Mouse (Mus musculus): ENCODE data around the gene Sorcs1. TPM values are rescaled to one million over a fixed set of nuclear protein-coding genes. Genes with fewer than 3 reads are reported as not detected.

Sorcs1 gene
- total RNA-seq, 2 experiments from 2014 or later, result 10.2 to 10.3 TPM

DNA sequence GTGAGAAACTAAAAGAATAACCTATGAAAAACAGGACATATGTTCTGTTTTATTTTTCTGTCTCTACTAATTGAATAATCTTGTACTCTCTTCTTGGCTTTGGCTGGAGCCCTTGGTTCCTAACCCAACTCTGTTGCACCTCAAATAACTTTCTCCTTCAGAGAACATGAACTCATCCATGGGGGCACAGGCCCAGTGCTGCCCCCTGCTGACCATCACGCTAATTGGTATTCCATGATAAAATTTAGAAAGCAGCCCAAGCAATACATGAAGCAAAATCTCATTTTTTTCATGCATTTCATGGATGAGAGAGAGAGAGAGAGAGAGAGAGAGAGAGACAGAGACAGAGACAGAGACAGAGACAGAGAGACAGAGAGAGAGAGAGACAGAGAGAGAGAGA, 255.5 kb downstream of the Sorcs1 start:
- no peak for DNase-seq (ENCODE audit: low spot score in 2 of 2)

DNA sequence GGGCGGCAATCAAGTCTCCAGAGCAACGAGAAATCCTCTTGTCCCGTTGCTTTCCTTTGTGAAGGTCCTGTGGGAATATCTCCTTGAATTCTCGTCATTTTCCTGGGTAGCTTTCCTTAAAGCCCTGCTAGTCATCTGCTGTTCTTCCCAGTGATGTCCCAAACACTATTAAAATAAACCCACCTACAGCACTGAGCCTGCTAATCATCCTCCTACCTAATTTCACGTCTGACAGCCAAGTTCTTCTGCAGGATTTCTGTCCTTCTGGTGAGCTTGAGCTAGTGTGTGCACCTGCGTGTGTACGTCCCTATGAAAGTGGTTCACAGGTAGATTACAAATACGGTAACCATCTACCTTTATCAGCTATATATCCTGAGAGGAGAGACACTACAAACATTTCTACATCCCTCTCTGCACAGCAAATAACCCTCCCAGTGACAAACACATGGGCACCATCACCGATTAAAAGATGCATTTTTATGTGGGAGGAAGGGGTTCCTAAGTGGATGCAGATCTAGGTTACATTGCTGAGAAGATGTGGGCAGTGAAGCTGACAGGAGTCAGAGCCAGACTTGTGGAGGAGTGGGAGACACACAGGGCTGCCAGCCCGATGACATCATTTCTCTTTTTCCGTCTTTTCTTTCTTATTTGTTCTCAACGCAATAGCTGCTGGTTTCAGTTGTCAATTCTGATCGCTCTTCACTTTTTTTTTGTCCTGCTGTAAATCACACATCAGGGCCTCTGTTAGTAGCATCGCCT, 259.3 kb downstream of the Sorcs1 start:
- peak; percentile 25 to 38 for DNase-seq (ENCODE audit: low spot score in 2 of 2)

DNA sequence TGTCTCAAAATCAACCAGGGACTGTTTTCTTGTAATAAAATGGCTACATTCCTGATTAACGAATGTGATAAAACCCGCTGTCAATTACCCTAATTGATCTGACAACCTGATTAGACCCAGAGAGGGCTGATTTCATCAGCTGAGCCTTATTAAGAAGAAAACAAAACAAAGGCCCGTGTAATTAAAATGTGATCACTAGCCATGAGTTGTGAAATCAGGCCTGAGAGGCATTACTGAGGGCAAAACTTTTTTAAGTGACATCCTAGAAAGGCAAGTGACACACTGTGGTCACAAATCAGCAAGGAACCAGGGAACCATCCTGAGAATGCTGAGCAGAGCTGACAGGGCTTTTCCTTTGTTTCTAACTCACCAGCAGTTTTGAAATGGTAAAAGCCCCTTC, 267.9 kb downstream of the Sorcs1 start:
- no peak for DNase-seq (ENCODE audit: low spot score in 2 of 2)

DNA sequence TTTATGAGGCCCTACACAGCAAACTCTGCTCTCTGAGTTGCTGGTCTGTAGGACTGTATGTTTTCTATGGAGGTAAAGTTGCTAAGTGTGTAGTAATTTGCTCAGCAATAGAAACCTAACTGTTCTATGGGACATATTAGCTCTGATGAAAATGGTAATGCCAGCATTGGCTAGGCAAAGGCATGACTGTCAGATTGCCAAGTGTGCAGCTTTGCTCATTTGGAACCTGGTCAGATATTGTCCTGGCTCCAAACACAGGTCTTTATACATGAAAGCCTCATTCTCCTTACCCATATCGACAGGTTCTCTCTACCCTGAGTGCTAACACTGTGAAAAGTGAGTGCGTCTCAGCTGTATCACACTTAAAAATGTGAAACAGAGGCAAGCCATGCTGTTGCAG, 280.1 kb downstream of the Sorcs1 start:
- DNase-seq (ENCODE audit: low spot score in 2 of 2), result no peak

DNA sequence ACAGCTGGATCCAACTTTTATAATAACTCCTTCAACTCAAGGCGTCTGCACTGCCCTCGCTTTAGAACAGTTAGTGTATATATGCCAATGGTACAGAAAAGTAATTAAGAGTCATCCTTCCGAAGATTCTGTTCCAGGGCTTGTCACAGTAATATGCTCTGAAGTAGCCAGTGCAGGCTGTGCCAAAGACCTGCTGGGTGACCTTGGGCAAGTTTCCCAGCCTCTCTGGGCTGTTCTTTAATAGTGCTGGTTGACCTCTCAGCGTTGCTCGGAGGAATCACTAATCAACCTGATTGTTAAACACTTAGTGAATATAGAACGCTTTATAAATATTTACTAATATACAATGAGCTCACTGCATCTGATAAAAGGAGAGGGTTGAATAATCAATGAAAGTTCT, 282.7 kb downstream of the Sorcs1 start:
- no peak for DNase-seq (ENCODE audit: low spot score in 2 of 2)

DNA sequence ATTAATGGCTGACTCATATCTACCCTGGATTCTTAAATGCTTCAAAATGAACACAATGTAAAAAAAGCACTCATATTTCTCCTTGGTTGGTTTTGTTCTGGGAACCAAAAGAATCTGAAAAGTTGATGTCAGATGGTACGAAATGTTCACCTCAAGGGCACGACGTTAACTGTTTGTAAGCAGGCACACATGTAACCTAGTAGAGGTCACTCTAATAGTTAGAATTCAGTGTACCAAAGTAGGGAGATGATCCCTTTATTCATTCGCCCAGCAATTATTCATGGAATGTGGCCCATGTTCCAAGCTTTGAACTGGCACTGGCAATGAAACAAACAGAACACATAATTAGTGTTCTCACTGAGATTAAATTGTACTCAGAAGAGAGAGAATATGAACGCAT, 284.3 kb downstream of the Sorcs1 start:
- DNase-seq (ENCODE audit: low spot score in 2 of 2), result peak in 1 of 2 experiments; percentile 26

DNA sequence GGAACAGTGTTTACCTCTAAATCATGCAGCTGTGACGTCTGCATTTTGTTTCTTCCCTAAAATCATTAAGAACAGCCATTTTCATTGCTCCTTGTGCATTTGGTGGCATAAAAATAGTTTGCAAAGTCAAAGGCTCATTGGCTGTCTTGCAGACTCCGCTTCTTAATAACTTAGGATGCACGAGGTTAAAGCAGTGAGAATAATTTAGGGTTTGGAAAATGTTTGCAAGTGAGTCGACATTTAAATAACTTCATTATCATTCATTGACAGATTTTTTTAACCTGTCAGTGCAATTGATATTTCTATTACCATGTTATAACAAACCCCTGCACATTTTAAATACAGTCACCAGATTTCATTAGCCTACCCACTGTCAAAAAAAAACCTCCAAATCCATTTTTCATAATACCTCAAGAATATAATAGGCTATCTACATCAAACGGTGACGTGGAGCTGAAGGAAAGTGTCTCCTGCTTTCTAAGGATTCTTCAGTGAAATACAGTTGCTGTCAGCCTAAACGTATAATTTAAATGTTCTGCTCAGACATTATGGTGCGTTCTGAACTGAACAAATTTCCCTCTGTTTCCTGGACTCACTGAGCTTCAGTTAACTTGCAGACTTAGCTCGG, 288.4 kb downstream of the Sorcs1 start:
- DNase-seq (ENCODE audit: low spot score in 2 of 2), result no peak

DNA sequence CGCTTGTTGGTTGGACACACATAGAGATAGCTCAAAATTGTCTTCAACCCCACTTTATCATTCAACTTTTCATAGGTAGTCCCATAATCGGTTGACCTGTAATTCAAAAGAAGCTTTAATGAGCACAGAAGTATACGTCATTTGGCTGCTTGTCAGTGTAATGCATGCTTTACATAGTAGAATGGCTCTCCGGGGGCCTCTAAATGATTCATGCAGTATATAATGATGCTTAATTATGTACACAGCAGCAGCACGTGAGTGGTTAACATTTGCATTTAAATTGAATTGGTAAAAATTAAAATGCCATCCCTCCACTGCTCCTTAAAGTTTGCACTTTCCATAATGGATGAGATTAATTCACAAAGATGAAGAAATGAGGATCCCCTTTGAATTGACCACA, 299.5 kb downstream of the Sorcs1 start:
- DNase-seq (ENCODE audit: low spot score in 2 of 2), result no peak

DNA sequence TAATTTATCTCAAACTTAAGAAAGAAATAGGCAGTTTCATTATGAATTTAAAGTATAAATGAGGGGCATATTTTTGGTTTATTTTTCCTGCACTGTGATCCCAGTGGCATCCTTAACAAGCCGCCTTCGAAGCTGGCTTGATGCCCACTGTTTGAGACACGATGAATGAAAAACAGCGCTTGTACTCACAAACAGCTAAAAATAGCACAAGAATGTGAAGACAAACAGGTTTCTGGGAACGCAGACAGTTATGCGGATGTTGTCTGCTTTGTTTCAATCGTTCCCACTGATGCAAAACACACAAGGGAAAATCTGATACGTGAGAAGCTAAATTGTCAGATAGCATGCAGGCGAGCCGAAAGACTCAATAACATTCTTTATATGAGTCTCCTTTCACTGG, 303.7 kb downstream of the Sorcs1 start:
- peak; percentile 11 to 50 for DNase-seq (ENCODE audit: low spot score in 2 of 2)

DNA sequence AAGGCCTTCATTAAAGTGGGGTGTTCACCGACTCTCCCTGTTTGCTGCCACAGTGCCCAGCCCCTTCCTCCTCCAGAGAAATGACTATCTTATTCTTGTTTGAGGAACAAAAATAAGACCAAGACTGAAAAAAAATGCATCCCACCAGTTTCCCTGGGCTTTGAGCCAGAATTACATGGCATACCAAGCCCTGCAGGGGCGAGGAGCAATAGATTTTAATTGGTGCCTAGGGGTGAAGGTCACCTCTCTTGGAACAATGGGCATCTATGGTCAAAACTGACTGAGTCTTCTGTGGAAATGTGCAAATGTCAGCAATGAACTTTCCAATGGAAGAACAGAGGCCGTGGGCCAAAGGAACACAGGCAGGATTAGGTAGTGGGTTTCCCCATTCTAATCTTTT, 312.0 kb downstream of the Sorcs1 start:
- no peak for DNase-seq (ENCODE audit: low spot score in 2 of 2)

DNA sequence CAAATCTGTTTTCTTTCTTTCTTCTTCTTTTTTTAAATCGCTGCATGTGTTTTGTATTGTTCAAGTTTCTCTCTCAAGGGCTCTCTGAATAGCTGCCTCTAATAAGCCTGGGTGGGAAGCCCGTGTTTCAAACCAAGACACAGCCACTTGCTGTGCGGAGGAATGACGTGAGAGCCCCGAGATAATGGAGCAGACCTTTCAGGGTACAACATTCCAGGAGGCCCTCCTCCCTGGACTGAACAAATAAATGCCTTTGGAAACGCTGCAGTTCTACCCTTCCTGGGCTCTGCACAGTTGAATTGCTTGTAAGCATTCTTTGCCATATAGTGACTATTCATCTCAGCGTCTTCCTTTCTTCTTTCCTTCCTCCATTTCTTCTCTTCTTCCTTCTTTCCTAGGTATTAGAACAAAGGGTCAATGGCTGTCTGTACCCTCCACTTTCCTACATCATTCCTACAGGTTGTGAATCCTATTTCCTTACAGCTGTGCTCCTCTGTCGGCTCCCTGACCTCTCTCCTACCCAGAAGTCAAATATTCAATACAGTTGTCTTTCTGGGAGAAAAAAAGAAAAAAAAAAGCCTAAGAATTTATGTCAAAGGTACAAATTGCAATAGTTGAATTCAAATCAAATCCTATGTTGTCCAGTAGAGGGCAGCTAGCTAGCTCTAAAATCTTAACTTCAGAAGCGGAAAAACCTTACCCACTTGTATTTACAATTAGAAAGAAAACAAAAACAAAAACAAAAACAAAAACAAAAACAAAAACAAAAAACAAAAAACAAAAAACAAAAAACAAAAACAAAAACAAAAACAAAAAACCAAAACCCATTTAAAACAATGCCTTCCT, 315.6 kb downstream of the Sorcs1 start:
- no peak for DNase-seq (ENCODE audit: low spot score in 2 of 2)

DNA sequence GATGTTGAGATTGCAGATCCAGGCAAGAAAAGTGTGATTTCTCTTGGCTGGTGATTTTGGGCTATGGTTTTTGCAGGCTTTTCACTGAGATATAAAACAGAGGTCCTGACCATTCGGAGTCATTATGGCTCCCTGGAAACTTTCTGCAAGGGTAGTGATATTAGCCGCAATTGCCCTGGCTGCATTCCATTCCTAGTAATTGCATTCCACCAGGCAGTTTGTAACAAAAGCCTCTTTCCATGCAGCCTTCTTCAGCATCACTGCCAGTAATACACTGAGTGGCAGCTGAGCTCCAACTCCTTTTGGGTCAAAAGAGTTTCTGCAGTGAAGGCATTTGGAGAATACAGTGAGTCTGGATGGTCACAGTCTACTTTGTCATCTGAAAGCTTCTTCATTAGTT, 319.9 kb downstream of the Sorcs1 start:
- no peak for DNase-seq (ENCODE audit: low spot score in 2 of 2)

DNA sequence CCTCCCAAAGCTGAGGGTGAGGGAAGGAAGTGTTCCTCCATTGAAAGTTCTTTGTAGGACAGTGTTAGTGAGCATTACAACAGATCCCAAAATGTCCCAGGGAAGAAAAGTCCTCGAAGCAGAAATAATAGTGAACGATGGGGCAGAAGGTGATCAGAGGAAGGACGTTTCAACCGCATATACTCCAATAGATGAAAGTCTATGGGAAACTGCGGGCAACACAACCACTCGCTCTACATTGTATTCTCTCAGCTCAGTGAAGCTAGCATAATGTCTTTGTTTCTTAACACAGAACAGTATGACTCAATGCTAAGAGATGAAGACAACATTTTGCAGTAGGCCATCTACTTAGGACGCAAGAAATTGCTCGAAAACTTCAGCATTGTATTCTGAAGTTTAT, 339.2 kb downstream of the Sorcs1 start:
- DNase-seq (ENCODE audit: low spot score in 2 of 2), result no peak

DNA sequence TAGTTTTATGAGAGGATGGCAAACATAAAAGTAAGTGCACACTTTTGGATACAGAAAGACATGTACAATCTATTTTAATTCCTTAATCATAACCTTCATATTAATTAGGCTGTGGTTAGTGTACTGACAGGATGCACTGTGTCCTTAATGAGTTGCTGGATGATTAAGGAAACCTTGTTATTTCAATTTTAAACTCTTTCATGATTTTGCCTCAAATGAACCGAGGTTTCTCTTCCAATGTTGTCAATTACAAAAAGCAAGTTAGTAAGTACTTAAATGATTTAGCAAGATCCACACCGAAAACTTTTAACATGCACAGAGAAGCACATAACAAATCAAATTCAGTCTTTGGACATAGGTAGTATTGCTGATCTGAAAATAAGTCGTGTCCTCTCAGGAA, 341.7 kb downstream of the Sorcs1 start:
- DNase-seq (ENCODE audit: low spot score in 2 of 2), result no peak

DNA sequence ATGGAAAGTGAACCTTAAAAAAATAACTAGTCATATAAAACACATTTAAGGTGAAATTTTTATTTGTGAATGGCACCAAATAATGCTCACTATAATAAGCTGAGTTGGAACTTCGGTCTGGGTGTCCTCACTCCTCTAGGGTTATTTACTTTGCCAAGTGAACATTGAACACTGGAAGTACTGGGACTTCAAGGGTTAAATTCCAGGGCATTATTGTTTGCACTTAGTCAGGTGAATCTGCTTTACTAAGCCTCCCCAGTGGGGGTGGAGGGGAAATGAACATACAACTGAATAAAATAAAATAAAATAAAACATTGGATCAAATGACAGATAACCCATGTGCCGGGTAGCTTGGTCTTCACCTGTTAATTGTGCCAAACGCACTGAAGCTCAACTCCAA, 347.3 kb downstream of the Sorcs1 start:
- DNase-seq (ENCODE audit: low spot score in 2 of 2), result no peak

DNA sequence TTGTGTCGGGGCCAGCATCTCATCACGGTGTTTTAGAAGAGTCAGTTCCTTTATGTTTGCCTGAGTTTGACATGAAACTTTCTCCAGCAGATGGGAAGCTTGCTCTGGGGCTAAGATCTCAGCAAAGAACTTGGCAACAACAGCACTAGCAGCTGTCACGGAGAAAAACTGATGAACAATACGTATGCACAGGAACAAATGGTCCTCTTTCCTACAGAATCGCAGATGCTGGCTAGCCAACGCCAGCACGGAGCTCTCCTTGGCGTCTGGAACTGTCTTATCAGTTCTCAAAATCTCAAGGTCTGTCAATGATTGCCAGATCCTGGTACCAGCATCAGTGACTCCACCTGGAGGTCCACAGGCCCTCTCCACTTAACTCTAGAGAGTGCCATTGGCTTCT, 350.6 kb downstream of the Sorcs1 start:
- DNase-seq (ENCODE audit: low spot score in 2 of 2), result peak; percentile 14 to 46

DNA sequence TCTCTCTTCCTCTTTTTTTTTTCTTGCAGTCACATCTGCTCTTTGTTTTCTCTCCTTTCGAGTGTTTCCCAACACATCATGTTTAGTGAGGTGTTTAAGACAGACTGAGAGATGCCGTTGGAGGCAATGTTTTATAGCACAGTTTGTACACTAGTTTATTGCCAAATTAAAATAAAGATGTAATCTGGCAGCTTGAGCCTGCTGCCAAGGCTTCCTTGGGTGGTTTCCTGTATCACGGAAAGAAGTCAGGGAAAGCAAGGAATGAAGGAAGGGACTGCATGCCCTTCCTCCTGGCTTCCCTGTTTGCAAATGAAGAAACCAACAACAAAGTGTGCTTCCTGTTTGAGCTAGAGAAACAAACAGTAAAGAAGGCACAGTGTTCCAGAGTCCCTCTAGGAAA, 352.3 kb downstream of the Sorcs1 start:
- DNase-seq (ENCODE audit: low spot score in 2 of 2), result no peak

DNA sequence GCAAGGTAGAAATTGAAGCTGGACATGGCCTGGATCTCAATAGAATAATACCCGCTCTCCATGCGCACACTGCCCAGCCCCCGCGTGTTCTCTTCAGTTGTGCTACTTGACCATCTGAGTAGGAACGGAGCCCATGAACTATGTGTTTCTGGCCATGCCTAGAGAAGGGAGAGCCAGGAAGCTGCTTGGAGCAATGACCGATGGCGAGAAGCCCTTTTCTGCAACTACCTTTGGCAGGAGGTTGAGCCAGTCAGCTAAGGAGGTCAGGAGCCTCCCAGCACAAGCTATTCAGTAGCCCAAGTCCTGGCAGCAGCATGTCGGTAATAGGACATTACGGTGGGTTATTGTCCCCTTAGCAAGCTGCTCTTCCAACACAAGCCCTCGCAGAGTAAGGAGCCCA, 352.8 kb downstream of the Sorcs1 start:
- DNase-seq (ENCODE audit: low spot score in 2 of 2), result no peak

DNA sequence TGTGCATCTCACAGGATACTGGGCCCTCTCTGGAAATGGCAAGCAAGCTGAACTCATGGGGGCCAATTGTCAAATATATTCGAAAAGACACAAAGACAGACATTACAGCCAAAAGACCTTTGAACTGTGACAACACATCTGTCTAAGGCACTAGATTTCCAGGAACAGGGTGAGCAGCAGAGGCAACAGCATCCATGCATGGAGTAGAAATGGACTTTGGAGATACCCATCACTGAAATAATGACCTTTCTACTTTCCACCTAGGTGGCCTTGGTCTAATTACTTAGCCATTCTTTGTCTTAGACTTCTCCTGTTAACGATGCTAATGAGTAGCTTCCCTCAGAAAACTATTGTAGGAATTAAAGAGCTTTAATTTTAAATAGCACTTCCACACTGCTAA, 371.4 kb downstream of the Sorcs1 start:
- DNase-seq (ENCODE audit: low spot score in 2 of 2), result no peak

DNA sequence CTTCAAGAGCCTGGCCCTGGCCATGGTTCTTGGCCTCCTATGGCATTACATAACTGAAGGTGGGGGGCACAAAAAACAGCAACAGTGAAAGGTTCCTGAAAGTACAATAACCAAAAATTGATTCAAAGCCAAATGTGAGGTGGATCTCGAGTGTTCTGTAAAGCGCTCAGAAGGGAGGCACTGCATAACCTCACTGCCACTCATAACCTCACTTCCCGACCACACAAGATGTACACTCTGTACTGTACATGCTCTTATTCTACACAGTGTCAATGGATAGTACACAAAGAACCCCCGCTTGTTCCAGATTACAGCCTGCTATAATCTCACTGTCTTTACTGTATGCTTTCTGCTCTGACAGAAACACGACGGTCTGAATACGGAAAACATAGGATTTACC, 384.2 kb downstream of the Sorcs1 start:
- no peak for DNase-seq (ENCODE audit: low spot score in 2 of 2)

DNA sequence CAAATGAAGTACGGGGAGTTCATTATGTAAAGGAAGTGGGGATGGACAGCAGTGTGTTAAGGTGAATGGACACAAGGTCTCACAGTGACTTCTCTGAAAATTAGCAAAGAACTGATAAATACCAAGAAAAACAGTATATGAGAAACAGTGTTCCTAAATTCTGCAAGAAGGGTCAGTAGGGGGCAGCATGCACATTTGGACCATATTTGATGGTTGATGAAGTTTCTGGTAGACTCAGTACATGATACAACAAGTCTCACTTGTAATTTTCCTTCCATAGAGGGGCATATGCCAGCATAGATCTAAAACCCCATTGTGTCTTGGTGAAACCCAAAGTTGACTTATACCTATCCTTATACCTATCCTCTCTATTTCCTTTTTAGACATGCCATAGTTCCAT, 414.0 kb downstream of the Sorcs1 start:
- peak in 1 of 2 experiments; percentile 62 for DNase-seq (ENCODE audit: low spot score in 2 of 2)

DNA sequence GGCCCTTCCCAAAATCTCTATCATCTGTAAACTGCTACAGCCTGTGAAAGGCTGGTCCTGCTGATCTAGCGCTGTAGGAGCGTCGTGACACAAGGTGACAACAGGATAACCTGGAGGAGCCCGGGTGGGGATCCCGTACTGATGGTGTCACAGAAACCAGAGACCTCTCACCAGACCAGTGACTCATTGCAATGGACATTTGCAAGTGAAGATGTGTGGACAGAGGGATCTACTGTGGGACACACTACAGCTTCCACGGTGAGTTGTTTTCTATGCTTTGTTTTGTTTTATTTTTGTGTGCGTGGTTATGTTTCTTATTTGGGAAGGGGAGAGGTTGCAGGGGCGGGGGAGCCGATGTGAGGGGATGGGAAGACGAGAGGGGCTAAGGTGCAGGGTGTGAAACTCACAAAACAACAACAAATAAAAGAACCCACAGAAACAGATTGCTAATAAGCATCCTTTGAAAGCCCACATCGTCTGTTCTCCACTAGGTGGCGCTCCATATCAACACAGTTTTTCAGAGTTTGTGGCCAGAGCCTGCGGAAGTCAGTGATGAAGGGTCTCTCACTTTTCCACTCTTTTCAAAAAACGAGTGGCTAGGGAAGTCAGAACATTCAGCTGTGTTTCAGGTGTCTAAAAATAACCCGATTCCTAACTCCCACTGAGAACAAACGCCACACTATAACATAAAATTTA, 419.6 kb downstream of the Sorcs1 start:
- peak; percentile 3 to 74 for DNase-seq (ENCODE audit: low spot score in 2 of 2)

All from layer of hippocampus, adult 18-20 months (tissue).